Mouse (Mus musculus): ENCODE data around the gene Prx.

GRCm38 (mm10) chr7:27560978-27561377, 61.9 kb downstream of the Prx start:
- TF ChIP-seq CTCF (IDR thresholded peaks at IDR 0.05): no peak
- TF ChIP-seq POLR2A (IDR thresholded peaks at IDR 0.05; ENCODE audit: insufficient read depth, low read depth, low read length): no peak
